Mouse (Mus musculus): ENCODE measurements around the gene Neurl4. TPM values are rescaled to one million over a fixed set of nuclear protein-coding genes. Genes with fewer than 3 reads are reported as not detected.

Gene Neurl4
- polyA plus RNA-seq, 1 experiment from 2014 or later: 19.9 TPM

- WGBS: 94% methylated on average over 9 of the region's 9 CpGs
- H3K4me3 ChIP-seq: no peak overlapping the region
- peaks cover 24% of the 10 kb centered on the region for H3K4me1 ChIP-seq (replicated peaks)
- H3K27ac ChIP-seq (replicated peaks): no peak overlapping the region
- H3K4me2 ChIP-seq: no peak overlapping the region
- no peaks in the 10 kb centered on the region for H3K9me3 ChIP-seq
- peaks cover 58% of the 10 kb centered on the region for H3K36me3 ChIP-seq
- no peak for ATAC-seq (ENCODE audit: low FRiP score, low read depth)
- H3K27me3 ChIP-seq: no peaks in the 10 kb centered on the region
- no peak overlapping the region for H3K9ac ChIP-seq
Observed at GRCm38 (mm10) chr11:69904311-69904710, 3.4 kb downstream of the Neurl4 start.

GRCm38 (mm10) chr11:69908645-69909044 lies 7.8 kb downstream of the Neurl4 start:
- Histone ChIP-seq H3K4me2 (no peak overlapping the region), H3K36me3 (peaks cover 93% of the 10 kb centered on the region), H3K27me3 (no peaks in the 10 kb centered on the region), H3K9me3 (no peaks in the 10 kb centered on the region), H3K4me3 (no peak overlapping the region), H3K4me1 (replicated peaks) (peaks cover 13% of the 10 kb centered on the region), H3K27ac (replicated peaks) (no peak overlapping the region), H3K9ac (no peak overlapping the region)
- no peak for ATAC-seq (ENCODE audit: low FRiP score, low read depth)
- whole genome bisulfite sequencing: 95% methylated on average over 11 of the region's 11 CpGs

GRCm38 (mm10) chr11:69909174-69909573 lies 8.3 kb downstream of the Neurl4 start:
- ATAC-seq (ENCODE audit: low FRiP score, low read depth): no peak
- no peaks in the 10 kb centered on the region for H3K27me3 ChIP-seq
- peaks cover 88% of the 10 kb centered on the region for H3K36me3 ChIP-seq
- H3K27ac ChIP-seq (replicated peaks): no peak overlapping the region
- H3K9me3 ChIP-seq: no peaks in the 10 kb centered on the region
- no peak overlapping the region for H3K4me2 ChIP-seq
- no peak overlapping the region for H3K9ac ChIP-seq
- no peak overlapping the region for H3K4me3 ChIP-seq
- WGBS: 87% methylated on average over 5 of the region's 5 CpGs
- peaks cover 13% of the 10 kb centered on the region for H3K4me1 ChIP-seq (replicated peaks)

- no peaks in the 10 kb centered on the region for H3K27me3 ChIP-seq
- H3K4me3 ChIP-seq: no peak overlapping the region
- no peak overlapping the region for H3K27ac ChIP-seq (replicated peaks)
- peaks cover 21% of the 10 kb centered on the region for H3K4me1 ChIP-seq (replicated peaks)
- peaks cover 81% of the 10 kb centered on the region for H3K36me3 ChIP-seq
- H3K9me3 ChIP-seq: no peaks in the 10 kb centered on the region
- 93% methylated on average over 8 of the region's 8 CpGs for WGBS
- no peak overlapping the region for H3K4me2 ChIP-seq
- H3K9ac ChIP-seq: no peak overlapping the region
- no peak for ATAC-seq (ENCODE audit: low FRiP score, low read depth)
Observed at GRCm38 (mm10) chr11:69910177-69910576, 9.3 kb downstream of the Neurl4 start.

GRCm38 (mm10) chr11:69910781-69911560 lies 10.1 kb downstream of the Neurl4 start:
- Histone ChIP-seq H3K36me3 (peaks cover 81% of the 10 kb centered on the region), H3K9me3 (no peaks in the 10 kb centered on the region), H3K27me3 (no peaks in the 10 kb centered on the region), H3K4me3 (no peak overlapping the region), H3K9ac (no peak overlapping the region), H3K4me2 (no peak overlapping the region), H3K27ac (replicated peaks) (no peak overlapping the region), H3K4me1 (replicated peaks) (peaks cover 27% of the 10 kb centered on the region)
- no peak for ATAC-seq (ENCODE audit: low FRiP score, low read depth)
- 94% methylated on average over 17 of the region's 17 CpGs for WGBS

GRCm38 (mm10) chr11:69911701-69912100 lies 10.8 kb downstream of the Neurl4 start:
- H3K27me3 ChIP-seq: no peaks in the 10 kb centered on the region
- no peak overlapping the region for H3K4me3 ChIP-seq
- H3K27ac ChIP-seq (replicated peaks): no peak overlapping the region
- H3K4me1 ChIP-seq (replicated peaks): peaks cover 28% of the 10 kb centered on the region
- ATAC-seq (ENCODE audit: low FRiP score, low read depth): no peak
- peaks cover 81% of the 10 kb centered on the region for H3K36me3 ChIP-seq
- no peaks in the 10 kb centered on the region for H3K9me3 ChIP-seq
- 94% methylated on average over 6 of the region's 6 CpGs for WGBS
- H3K4me2 ChIP-seq: no peak overlapping the region
- H3K9ac ChIP-seq: no peak overlapping the region

GRCm38 (mm10) chr11:69912716-69913530 lies 12.1 kb downstream of the Neurl4 start:
- H3K9ac ChIP-seq: no peak overlapping the region
- H3K27ac ChIP-seq (replicated peaks): no peak overlapping the region
- peaks cover 81% of the 10 kb centered on the region for H3K36me3 ChIP-seq
- WGBS: 82% methylated on average over 15 of the region's 15 CpGs
- 0 out of 2 replicates have a peak, but pooled peaks have one; percentile 44 for ATAC-seq (ENCODE audit: low FRiP score, low read depth)
- peak overlapping the region; percentile 97 for H3K4me2 ChIP-seq
- peak overlapping the region; percentile 65 for H3K4me3 ChIP-seq
- peaks cover 28% of the 10 kb centered on the region for H3K4me1 ChIP-seq (replicated peaks)
- no peaks in the 10 kb centered on the region for H3K27me3 ChIP-seq
- H3K9me3 ChIP-seq: no peaks in the 10 kb centered on the region

GRCm38 (mm10) chr11:69913554-69914371 lies 12.9 kb downstream of the Neurl4 start, which contains the start of gene Gps2:
Gene Gps2 (plus strand): TSS chr11:69913888.
- ATAC-seq (ENCODE audit: low FRiP score, low read depth): peak; percentile 92
- Histone ChIP-seq H3K9me3 (no peaks in the 10 kb centered on the region), H3K4me1 (replicated peaks) (peaks cover 31% of the 10 kb centered on the region), H3K4me2 (peak within 1 kb of the TSS; percentile 97), H3K36me3 (peaks cover 81% of the 10 kb centered on the region), H3K27me3 (no peaks in the 10 kb centered on the region), H3K27ac (replicated peaks) (peak within 1 kb of the TSS; percentile 85), H3K9ac (peak within 1 kb of the TSS; percentile 71), H3K4me3 (peak within 1 kb of the TSS; percentile 65)
- 1% methylated on average over 61 of the region's 61 CpGs for WGBS

- Histone ChIP-seq H3K27me3 (no peaks in the 10 kb centered on the region), H3K4me1 (replicated peaks) (peaks cover 37% of the 10 kb centered on the region), H3K27ac (replicated peaks) (peak overlapping the region; percentile 85), H3K4me3 (peak overlapping the region; percentile 65), H3K9ac (peak overlapping the region; percentile 71), H3K36me3 (peaks cover 78% of the 10 kb centered on the region), H3K9me3 (no peaks in the 10 kb centered on the region), H3K4me2 (peak overlapping the region; percentile 97)
- ATAC-seq (ENCODE audit: low FRiP score, low read depth): no peak
- 5% methylated on average over 13 of the region's 17 CpGs for WGBS
Observed at GRCm38 (mm10) chr11:69914372-69914764, 13.5 kb downstream of the Neurl4 start.

- Histone ChIP-seq H3K9me3 (no peaks in the 10 kb centered on the region), H3K27me3 (no peaks in the 10 kb centered on the region), H3K36me3 (peaks cover 72% of the 10 kb centered on the region), H3K4me3 (peak overlapping the region; percentile 65), H3K4me2 (peak overlapping the region; percentile 97), H3K4me1 (replicated peaks) (peaks cover 43% of the 10 kb centered on the region), H3K9ac (peak overlapping the region; percentile 71), H3K27ac (replicated peaks) (no peak overlapping the region)
- ATAC-seq (ENCODE audit: low FRiP score, low read depth): no peak
- 43% methylated on average over 9 of the region's 9 CpGs for WGBS
Observed at GRCm38 (mm10) chr11:69914917-69915430, 14.1 kb downstream of the Neurl4 start.
